Mouse (Mus musculus) bone marrow macrophage, adult 2 months (primary cell): ENCODE results near the gene 2300002M23Rik.

Experiments used
- CTCF ChIP-seq: IDR thresholded peaks from 2 replicates; pipeline ENCODE4 v1.5.1; 2012; ENCODE audit warnings: low read depth, mild to moderate bottlenecking, low read length, moderate library complexity
- POLR2A ChIP-seq: IDR thresholded peaks from 2 replicates; pipeline ENCODE4 v1.6.1; 2012; ENCODE audit warnings: mild to moderate bottlenecking, low read depth, low read length, borderline replicate concordance

GRCm38 (mm10) chr17:35567150-35567549 lies at the start of gene 2300002M23Rik:
- TF ChIP-seq CTCF (no peak), POLR2A (no peak)
